Mouse (Mus musculus) adrenal gland, adult 2 months (tissue): ENCODE data around the gene Gm11037. TPM values are rescaled to one million over a fixed set of nuclear protein-coding genes. Genes with fewer than 3 reads are reported as not detected.

ENCODE experiments used
- DNase-seq: peaks from one replicate; pipeline ENCODE4 v3.0.0; 2021
- polyA plus RNA-seq: library from polyadenylated mRNA; depleted of rRNA; stranded (reverse); fragments of >200 nt; gene quantifications from 2 replicates; pipeline ENCODE4 v1.2.3, GENCODE M21; 2012
- total RNA-seq, 2 experiments: library from RNA; stranded (reverse); gene quantifications; 2 replicates each; pipeline ENCODE4 v1.2.3; 2021

Gene Gm11037
- total and polyA plus RNA-seq, 3 experiments, result not detected

- no peak for DNase-seq
Observed at GRCm38 (mm10) chr2:131128636-131129157, 4.6 kb upstream of the Gm11037 start.

GRCm38 (mm10) chr2:131129836-131130235, 3.5 kb upstream of the Gm11037 start:
- DNase-seq, result no peak

GRCm38 (mm10) chr2:131130849-131131248, 2.4 kb upstream of the Gm11037 start:
- no peak for DNase-seq

GRCm38 (mm10) chr2:131132111-131132888, 997 bp upstream of the Gm11037 start:
- DNase-seq, result no peak

GRCm38 (mm10) chr2:131134381-131134780, 1.1 kb downstream of the Gm11037 start:
- DNase-seq, result peak; percentile 46

GRCm38 (mm10) chr2:131134826-131135400, 1.6 kb downstream of the Gm11037 start:
- DNase-seq, result no peak

GRCm38 (mm10) chr2:131135521-131136139, 2.3 kb downstream of the Gm11037 start:
- no peak for DNase-seq

GRCm38 (mm10) chr2:131138296-131138695, 5.0 kb downstream of the Gm11037 start:
- DNase-seq, result no peak

- no peak for DNase-seq
Observed at GRCm38 (mm10) chr2:131138760-131139159, 5.5 kb downstream of the Gm11037 start.

- no peak for DNase-seq
Observed at GRCm38 (mm10) chr2:131139287-131139686, 6.0 kb downstream of the Gm11037 start.

- no peak for DNase-seq
Observed at GRCm38 (mm10) chr2:131139886-131140532, 6.7 kb downstream of the Gm11037 start.

GRCm38 (mm10) chr2:131140533-131140905, 7.2 kb downstream of the Gm11037 start:
- DNase-seq, result no peak

- no peak for DNase-seq
Observed at GRCm38 (mm10) chr2:131141336-131141986, 8.2 kb downstream of the Gm11037 start.

GRCm38 (mm10) chr2:131142592-131142991, 9.3 kb downstream of the Gm11037 start:
- DNase-seq, result peak; percentile 79

- DNase-seq, result no peak
Observed at GRCm38 (mm10) chr2:131143007-131143780, 9.9 kb downstream of the Gm11037 start.

GRCm38 (mm10) chr2:131145121-131145520, 11.8 kb downstream of the Gm11037 start:
- no peak for DNase-seq

- no peak for DNase-seq
Observed at GRCm38 (mm10) chr2:131145536-131145935, 12.2 kb downstream of the Gm11037 start.

GRCm38 (mm10) chr2:131146193-131147042, 13.1 kb downstream of the Gm11037 start:
- no peak for DNase-seq

- no peak for DNase-seq
Observed at GRCm38 (mm10) chr2:131147043-131147365, 13.7 kb downstream of the Gm11037 start.
